Mouse (Mus musculus): ENCODE results near the gene Ckap2. TPM values are rescaled to one million over a fixed set of nuclear protein-coding genes. Genes with fewer than 3 reads are reported as not detected.

Gene Ckap2
- total and polyA plus RNA-seq, 3 experiments, result 19.5 to 48.8 (median 31.3) TPM

GRCm38 (mm10) chr8:22214826-22215225 lies 29.2 kb upstream of the Ckap2 start:
- dilution Hi-C loops (cut with MboI; ENCODE audit: extremely low pct_ligation_motif_present, extremely low pct_unique_long_range_greater_than_20kb, low sequenced_read_pairs) (no loop called here), in situ Hi-C loops (cut with MboI; ENCODE audit: low pct_ligation_motif_present, low pct_unique_long_range_greater_than_20kb, low sequenced_read_pairs) (no loop called here)
- no peak for DNase-seq (ENCODE audit: extremely low read depth)
- peaks cover 36 to 76% of the 10 kb centered on the region in 2 experiments for H3K36me3 ChIP-seq (replicated peaks in 1 of 2; ENCODE audit: control insufficient read depth in 1 of 2, insufficient read depth in 1 of 2, low read length in 1 of 2)
- no peak overlapping the region for H3K27ac ChIP-seq (ENCODE audit: insufficient read depth, low read depth)
- no peak overlapping the region for H3K4me2 ChIP-seq (ENCODE audit: insufficient read depth, low read depth, poor library complexity, severe bottlenecking)
- no peaks in the 10 kb centered on the region for H3K4me1 ChIP-seq (ENCODE audit: control insufficient read depth in 1 of 2, insufficient read depth in 2 of 2)
- H3K9ac ChIP-seq (ENCODE audit: insufficient read depth, low read depth), result no peak overlapping the region
- no peaks in the 10 kb centered on the region for H3K9me3 ChIP-seq (replicated peaks; ENCODE audit: low read length)
- no peaks in the 10 kb centered on the region for H3K27me3 ChIP-seq (replicated peaks)
- no peaks in the 10 kb centered on the region for H3K79me2 ChIP-seq (replicated peaks; ENCODE audit: control insufficient read depth, extremely low read depth, insufficient read depth, poor library complexity, severe bottlenecking)
- no peak overlapping the region for H3K4me3 ChIP-seq (replicated peaks in 1 of 3; ENCODE audit: low read depth in 2 of 3, low read length in 2 of 3, poor library complexity in 1 of 3)
- no peak for TF ChIP-seq RAD21 (IDR thresholded peaks at IDR 0.05; ENCODE audit: low read depth, low read length)
- no peak for TF ChIP-seq POLR2AphosphoS2 (IDR thresholded peaks at IDR 0.05; ENCODE audit: low read depth, low read length)
- TF ChIP-seq ZMIZ1 (IDR thresholded peaks at IDR 0.05; ENCODE audit: low read depth, low read length), result no peak
- TF ChIP-seq ETS1 (conservative IDR thresholded peaks at IDR 0.05; ENCODE audit: low read depth, low read length), result no peak
- TF ChIP-seq JUND (conservative IDR thresholded peaks at IDR 0.05; ENCODE audit: low read depth, low read length), result no peak
- no peak for TF ChIP-seq ZNF384 (IDR thresholded peaks at IDR 0.05; ENCODE audit: low read depth, low read length)
- no peak for TF ChIP-seq TCF12 (IDR thresholded peaks at IDR 0.05; ENCODE audit: low read depth, low read length)
- TF ChIP-seq USF1 (IDR thresholded peaks at IDR 0.05; ENCODE audit: low read depth, low read length), result no peak
- no peak for TF ChIP-seq CHD2 (IDR thresholded peaks at IDR 0.05; ENCODE audit: low read length)
- TF ChIP-seq BHLHE40 (IDR thresholded peaks at IDR 0.05; ENCODE audit: low read depth, low read length), result no peak
- no peak for TF ChIP-seq RCOR1 (conservative IDR thresholded peaks at IDR 0.05; ENCODE audit: low read depth, low read length)
- TF ChIP-seq SIN3A (IDR thresholded peaks at IDR 0.05; ENCODE audit: low read length), result no peak

DNA sequence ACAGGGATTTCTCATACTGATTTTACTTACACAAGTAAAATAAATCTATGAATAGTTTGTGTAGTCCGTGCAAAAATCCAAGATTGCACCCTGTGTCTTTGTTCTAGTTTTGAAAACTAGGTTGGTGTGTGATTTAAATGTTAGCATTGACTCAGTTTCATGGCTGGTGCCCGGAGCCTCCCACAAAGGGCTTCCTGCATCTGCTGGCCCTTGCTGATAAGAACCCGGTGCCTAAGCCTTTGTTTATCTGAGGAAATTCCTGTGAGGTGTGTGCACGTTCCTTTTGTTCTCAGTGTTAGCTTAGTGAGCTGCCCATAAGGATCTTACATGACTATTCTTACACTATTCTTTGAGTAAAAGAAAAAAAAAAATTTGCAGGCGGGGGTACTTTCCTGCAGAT lies 23.4 kb upstream of the Ckap2 start:
- H3K36me3 ChIP-seq (replicated peaks in 1 of 2; ENCODE audit: control insufficient read depth in 1 of 2, insufficient read depth in 1 of 2, low read length in 1 of 2), result peaks cover 17 to 60% of the 10 kb centered on the region in 2 experiments
- no peaks in the 10 kb centered on the region for H3K4me1 ChIP-seq (ENCODE audit: control insufficient read depth in 1 of 2, insufficient read depth in 2 of 2)
- no peak overlapping the region for H3K9ac ChIP-seq (ENCODE audit: insufficient read depth, low read depth)
- in situ Hi-C loops (cut with MboI; ENCODE audit: low pct_ligation_motif_present, low pct_unique_long_range_greater_than_20kb, low sequenced_read_pairs), result no loop called here
- TF ChIP-seq TBP (conservative IDR thresholded peaks at IDR 0.05; ENCODE audit: low read depth, low read length) (no peak), ZC3H11A (IDR thresholded peaks at IDR 0.05; ENCODE audit: low read depth, low read length) (no peak), NRF1 (IDR thresholded peaks at IDR 0.05; ENCODE audit: low read depth, low read length) (no peak), JUND (conservative IDR thresholded peaks at IDR 0.05; ENCODE audit: low read depth, low read length) (no peak), PAX5 (IDR thresholded peaks at IDR 0.05; ENCODE audit: low read length) (no peak), EP300 (IDR thresholded peaks at IDR 0.05; ENCODE audit: low read length) (no peak), MXI1 (IDR thresholded peaks at IDR 0.05; ENCODE audit: low read depth, low read length) (no peak)
- H3K27me3 ChIP-seq (replicated peaks), result no peaks in the 10 kb centered on the region
- no peaks in the 10 kb centered on the region for H3K79me2 ChIP-seq (replicated peaks; ENCODE audit: control insufficient read depth, extremely low read depth, insufficient read depth, poor library complexity, severe bottlenecking)
- DNase-seq (ENCODE audit: extremely low read depth), result no peak
- H3K4me2 ChIP-seq (ENCODE audit: insufficient read depth, low read depth, poor library complexity, severe bottlenecking), result no peak overlapping the region
- H3K4me3 ChIP-seq (replicated peaks in 1 of 3; ENCODE audit: low read depth in 2 of 3, low read length in 2 of 3, poor library complexity in 1 of 3), result no peak overlapping the region
- no peak overlapping the region for H3K27ac ChIP-seq (ENCODE audit: insufficient read depth, low read depth)
- H3K9me3 ChIP-seq (replicated peaks; ENCODE audit: low read length), result no peaks in the 10 kb centered on the region
- dilution Hi-C loops (cut with MboI; ENCODE audit: extremely low pct_ligation_motif_present, extremely low pct_unique_long_range_greater_than_20kb, low sequenced_read_pairs), result no loop called here
